Mouse (Mus musculus) testis, adult 2 months (tissue): ENCODE measurements around the gene Tenm3. TPM values are rescaled to one million over a fixed set of nuclear protein-coding genes. Genes with fewer than 3 reads are reported as not detected.

Source experiments
- H3K27ac ChIP-seq: fragments of 200-500 bp; 2 replicates; pipeline ENCODE4 v1.5.1; 2012; ENCODE audit warnings: low read depth, low read length; ENCODE audit not compliant: control insufficient read depth, insufficient read depth
- H3K27me3 ChIP-seq: fragments of 200-500 bp; 2 replicates; pipeline ENCODE4 v1.6.1; 2012; ENCODE audit warnings: mild to moderate bottlenecking, low read length, moderate library complexity; ENCODE audit not compliant: control insufficient read depth, insufficient read depth
- H3K36me3 ChIP-seq: fragments of 200-500 bp; 2 replicates; pipeline ENCODE4 v1.6.1; 2012; ENCODE audit warnings: mild to moderate bottlenecking, low read length; ENCODE audit not compliant: control insufficient read depth, insufficient read depth
- H3K4me1 ChIP-seq: fragments of 200-500 bp; 2 replicates; pipeline ENCODE4 v1.6.1; 2012; ENCODE audit warnings: low read length; ENCODE audit not compliant: control insufficient read depth, insufficient read depth
- H3K4me3 ChIP-seq: fragments of 200-500 bp; 2 replicates; pipeline ENCODE4 v1.5.1; 2012; ENCODE audit warnings: low read depth, mild to moderate bottlenecking, low read length, moderate library complexity, mixed read lengths; ENCODE audit not compliant: control insufficient read depth
- CTCF ChIP-seq: fragments of 200-500 bp; IDR thresholded peaks from 2 replicates; pipeline ENCODE4 v1.5.1; 2012; ENCODE audit warnings: low read depth, mild to moderate bottlenecking, inconsistent platforms, low read length, moderate library complexity; ENCODE audit not compliant: control insufficient read depth, insufficient read depth, insufficient replicate concordance
- POLR2A ChIP-seq: fragments of 200-500 bp; IDR thresholded peaks from 2 replicates; pipeline ENCODE4 v1.6.1; 2012; ENCODE audit warnings: low read depth, mild to moderate bottlenecking, inconsistent platforms, low read length, moderate library complexity; ENCODE audit not compliant: control insufficient read depth
- polyA plus RNA-seq: library from polyadenylated mRNA; depleted of rRNA; stranded (reverse); fragments of >200 nt; gene quantifications from 2 replicates; pipeline ENCODE4 v1.2.3, GENCODE M21; 2012

The Tenm3 gene
- polyA plus RNA-seq, 1 experiment: 4.2 TPM

DNA sequence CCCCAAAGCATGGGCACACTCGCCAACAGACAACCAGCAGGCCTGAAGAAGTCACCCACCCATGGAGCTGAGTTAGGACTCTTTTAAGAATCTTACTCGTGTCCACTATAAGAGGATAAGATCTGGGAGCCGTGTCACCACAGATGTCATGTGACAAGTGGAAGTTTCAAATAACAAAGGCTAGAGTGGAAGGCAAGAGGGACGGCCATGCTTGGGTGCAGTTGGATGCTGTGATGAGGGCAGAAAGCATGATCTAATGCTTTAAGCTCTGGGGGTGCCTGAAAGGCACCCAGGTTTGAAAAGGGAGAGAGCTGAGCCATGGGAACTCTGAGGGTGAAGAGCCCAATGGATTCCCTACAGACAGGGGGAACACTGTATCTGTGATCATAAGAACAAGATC lies 64.6 kb downstream of the Tenm3 start:
- no peak for TF ChIP-seq POLR2A
- TF ChIP-seq CTCF: no peak
- Histone ChIP-seq H3K27ac (no peak overlapping the region), H3K4me3 (no peak overlapping the region), H3K4me1 (no peaks in the 10 kb centered on the region), H3K27me3 (no peaks in the 10 kb centered on the region), H3K36me3 (no peaks in the 10 kb centered on the region)

DNA sequence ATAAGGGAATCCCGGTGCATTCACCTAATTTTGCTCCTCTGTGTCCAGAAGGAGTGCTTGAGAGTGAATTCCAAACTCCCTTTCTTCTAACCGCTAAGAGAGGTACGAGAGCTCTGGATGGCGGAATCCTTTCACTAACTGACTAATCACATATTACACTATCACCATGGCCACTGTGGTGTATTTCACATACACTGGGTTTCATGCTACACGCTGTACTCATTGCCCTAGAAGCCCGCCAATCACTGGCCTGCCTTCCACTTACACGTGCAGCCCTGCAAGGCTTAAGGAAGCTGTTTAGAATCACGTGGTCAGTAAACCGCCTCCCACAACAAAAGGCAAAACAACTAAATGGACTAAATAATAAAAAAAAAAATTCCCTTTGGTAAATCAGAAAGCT lies 67.7 kb downstream of the Tenm3 start:
- no peak overlapping the region for H3K4me3 ChIP-seq
- TF ChIP-seq POLR2A (no peak), CTCF (no peak)
- H3K36me3 ChIP-seq: no peaks in the 10 kb centered on the region
- H3K27me3 ChIP-seq: no peaks in the 10 kb centered on the region
- H3K27ac ChIP-seq: no peak overlapping the region
- no peaks in the 10 kb centered on the region for H3K4me1 ChIP-seq

DNA sequence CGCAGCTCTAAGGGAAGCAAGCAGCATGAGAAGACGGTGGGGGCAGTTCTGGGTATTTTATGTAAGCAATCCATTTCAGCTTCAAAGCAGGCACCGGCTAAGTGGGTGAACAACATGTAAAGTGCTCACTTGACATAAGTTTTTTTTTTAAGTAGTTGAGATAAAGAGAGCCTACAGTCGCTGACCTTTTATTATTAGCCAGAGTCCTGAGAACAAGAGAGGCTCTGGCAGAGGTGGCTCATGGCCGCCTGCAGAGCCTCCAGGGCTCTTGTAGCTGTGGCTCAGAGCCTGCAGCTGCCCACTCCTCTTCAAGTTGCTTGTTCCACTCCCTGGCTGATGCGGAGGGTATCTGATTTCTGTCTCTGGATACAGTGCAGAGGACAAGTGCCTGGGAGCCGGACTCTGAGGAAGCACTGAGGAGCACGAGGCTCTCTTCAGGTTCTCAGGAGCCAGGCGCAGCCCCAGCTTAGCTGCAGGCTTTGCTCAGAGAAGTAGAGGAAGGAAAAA lies 68.2 kb downstream of the Tenm3 start:
- no peaks in the 10 kb centered on the region for H3K36me3 ChIP-seq
- H3K27me3 ChIP-seq: no peaks in the 10 kb centered on the region
- TF ChIP-seq POLR2A (no peak), CTCF (no peak)
- no peak overlapping the region for H3K27ac ChIP-seq
- no peaks in the 10 kb centered on the region for H3K4me1 ChIP-seq
- no peak overlapping the region for H3K4me3 ChIP-seq

DNA sequence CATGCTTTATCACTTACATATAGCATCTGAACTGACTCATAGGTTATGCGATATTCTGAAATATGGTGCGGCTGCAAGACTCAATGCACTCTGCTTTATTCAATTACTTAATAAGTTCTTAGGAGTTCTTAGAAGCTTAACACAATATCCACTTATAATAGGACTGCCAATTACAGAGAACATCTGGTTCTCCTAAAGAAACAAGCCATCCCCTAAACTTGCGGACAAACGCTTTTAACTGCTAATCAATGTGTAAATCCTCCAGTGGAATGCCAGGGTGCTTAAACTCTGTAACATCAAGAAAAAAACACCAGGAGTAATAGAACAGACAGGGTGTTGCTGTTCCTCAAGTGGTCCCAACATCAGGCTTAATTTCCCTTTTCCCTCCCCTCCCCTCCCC lies 68.9 kb downstream of the Tenm3 start:
- H3K27me3 ChIP-seq: no peaks in the 10 kb centered on the region
- no peaks in the 10 kb centered on the region for H3K4me1 ChIP-seq
- H3K36me3 ChIP-seq: no peaks in the 10 kb centered on the region
- H3K27ac ChIP-seq: no peak overlapping the region
- TF ChIP-seq CTCF: no peak
- no peak for TF ChIP-seq POLR2A
- no peak overlapping the region for H3K4me3 ChIP-seq

DNA sequence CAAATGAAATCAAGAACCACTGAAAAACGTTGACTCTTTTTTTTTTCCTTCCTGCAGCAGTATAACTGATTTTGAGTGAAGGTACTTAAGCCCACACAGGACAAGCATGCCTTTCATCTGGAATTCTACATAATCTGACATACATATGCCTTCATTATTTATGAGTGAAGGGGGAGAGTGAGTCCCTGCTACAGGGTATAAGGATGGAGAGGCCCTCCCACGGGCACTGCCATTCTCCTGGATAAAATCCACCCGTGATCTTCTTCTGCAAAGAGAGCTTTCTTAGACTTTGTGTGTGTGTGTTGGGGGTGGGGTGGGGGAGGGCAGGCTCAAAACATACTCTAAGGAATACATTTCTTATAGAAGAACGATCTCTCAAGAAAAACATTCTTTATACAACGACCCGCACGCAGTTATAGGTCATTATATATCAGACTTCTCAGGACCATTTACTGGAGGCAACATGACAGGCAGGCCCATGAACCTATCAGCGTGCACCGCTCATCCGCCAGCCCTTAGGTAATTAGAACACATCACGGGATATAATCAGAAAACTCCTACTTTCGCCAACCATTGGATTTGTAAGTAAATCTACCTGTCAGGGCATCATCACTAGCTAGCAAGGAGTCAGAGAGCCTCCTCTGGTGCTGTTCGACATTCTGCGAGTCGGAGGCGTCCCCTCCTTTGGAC lies 77.1 kb downstream of the Tenm3 start:
- H3K36me3 ChIP-seq: no peaks in the 10 kb centered on the region
- TF ChIP-seq CTCF (no peak), POLR2A (no peak)

DNA sequence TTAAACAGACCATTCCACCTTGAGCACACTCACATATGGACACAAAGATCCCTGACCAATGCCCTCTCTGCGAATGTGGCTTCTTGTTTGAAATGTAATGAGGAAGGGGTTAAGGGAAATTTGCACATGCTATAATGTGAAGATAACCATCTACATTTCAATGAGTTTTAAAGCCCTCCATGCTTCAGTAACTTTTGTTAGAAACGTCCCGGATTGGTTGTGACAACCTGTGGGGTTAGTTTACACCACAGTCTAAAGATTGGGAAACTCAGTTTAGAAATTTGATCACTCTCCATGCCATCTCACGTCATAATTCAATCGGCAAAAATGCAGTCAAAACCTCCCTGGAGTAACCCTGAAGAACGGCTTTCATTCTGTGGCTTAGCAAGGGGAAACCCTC lies 78.5 kb downstream of the Tenm3 start:
- Histone ChIP-seq H3K27ac (no peak overlapping the region), H3K4me1 (no peaks in the 10 kb centered on the region), H3K27me3 (no peaks in the 10 kb centered on the region), H3K4me3 (no peak overlapping the region), H3K36me3 (no peaks in the 10 kb centered on the region)
- TF ChIP-seq POLR2A (no peak), CTCF (no peak)

More for the DNA sequence above, 77.1 kb downstream of the Tenm3 start:
- no peak overlapping the region for H3K4me3 ChIP-seq
- no peaks in the 10 kb centered on the region for H3K27me3 ChIP-seq
- no peaks in the 10 kb centered on the region for H3K4me1 ChIP-seq
- no peak overlapping the region for H3K27ac ChIP-seq

DNA sequence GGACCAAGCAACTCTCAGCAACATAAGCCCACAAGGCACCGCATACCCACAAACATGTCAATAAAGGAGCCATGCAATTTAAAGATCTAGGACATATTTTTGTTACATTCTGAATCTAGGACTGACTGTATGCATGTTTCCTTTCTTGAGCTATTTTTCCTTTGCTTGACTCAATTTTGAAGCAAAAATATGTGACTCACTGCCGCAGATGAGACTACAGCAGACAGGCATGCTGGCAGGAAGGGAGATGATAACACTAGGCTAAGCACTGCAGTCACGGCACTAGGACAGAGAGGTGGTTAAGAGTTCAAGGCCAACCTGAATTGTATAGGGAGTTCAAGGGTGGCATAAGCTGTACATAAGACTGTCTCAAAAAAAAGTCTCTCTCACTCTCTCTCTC lies 79.7 kb downstream of the Tenm3 start:
- Histone ChIP-seq H3K4me1 (no peaks in the 10 kb centered on the region), H3K36me3 (no peaks in the 10 kb centered on the region), H3K27ac (no peak overlapping the region), H3K27me3 (no peaks in the 10 kb centered on the region), H3K4me3 (no peak overlapping the region)
- no peak for TF ChIP-seq POLR2A
- no peak for TF ChIP-seq CTCF

DNA sequence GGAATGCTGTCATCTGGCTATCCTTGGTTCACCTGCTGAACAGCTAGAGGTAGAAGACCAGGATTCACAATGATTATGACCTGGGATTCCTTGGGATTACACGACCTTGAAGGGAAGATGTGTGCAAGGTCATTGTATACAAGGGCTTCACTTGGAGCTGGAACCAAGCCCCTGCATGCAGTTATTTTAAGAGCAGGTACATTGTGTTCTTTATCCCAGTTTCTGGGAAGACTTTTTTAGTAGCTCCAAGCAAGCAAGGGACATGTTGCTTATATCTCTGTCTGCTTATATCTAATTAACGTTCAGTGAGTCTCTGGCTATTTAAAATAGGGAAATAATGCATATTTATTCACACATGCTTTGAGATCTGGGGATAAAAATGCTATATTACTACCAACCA lies 86.9 kb downstream of the Tenm3 start:
- H3K36me3 ChIP-seq: no peaks in the 10 kb centered on the region

More for the DNA sequence above, 86.9 kb downstream of the Tenm3 start:
- Histone ChIP-seq H3K27me3 (no peaks in the 10 kb centered on the region), H3K4me3 (no peak overlapping the region), H3K4me1 (no peaks in the 10 kb centered on the region), H3K27ac (no peak overlapping the region)
- no peak for TF ChIP-seq CTCF
- no peak for TF ChIP-seq POLR2A
